Mouse (Mus musculus) cerebellum, adult 8-10 months (tissue): Measurements from ENCODE around the gene Muc5b.

ENCODE experiments used
- DNase-seq: peaks from one replicate; pipeline ENCODE4 v3.0.0; 2022

Muc5b gene

GRCm38 (mm10) chr7:141902791-141903190 is 63.9 kb downstream of the Muc5b start:
- no peak for DNase-seq

DNA sequence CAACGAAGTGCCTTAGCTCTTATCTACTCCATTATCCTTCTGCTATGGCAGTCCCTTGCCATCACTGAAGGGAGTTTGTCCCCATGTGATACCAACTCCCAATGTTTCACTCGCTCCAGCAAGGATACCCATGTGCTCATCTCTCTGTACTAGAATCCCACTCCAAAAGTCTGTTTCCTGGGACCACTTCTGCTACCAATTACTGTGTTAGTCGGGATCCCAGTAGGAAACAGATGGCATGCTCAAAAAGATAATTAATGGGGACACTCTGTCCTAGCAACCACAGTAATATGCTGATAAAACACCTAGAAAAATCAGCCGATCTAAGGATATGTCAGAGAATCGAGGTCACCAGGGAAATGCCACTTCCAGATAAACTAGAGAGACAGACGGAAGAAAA is 69.7 kb downstream of the Muc5b start:
- no peak for DNase-seq

DNA sequence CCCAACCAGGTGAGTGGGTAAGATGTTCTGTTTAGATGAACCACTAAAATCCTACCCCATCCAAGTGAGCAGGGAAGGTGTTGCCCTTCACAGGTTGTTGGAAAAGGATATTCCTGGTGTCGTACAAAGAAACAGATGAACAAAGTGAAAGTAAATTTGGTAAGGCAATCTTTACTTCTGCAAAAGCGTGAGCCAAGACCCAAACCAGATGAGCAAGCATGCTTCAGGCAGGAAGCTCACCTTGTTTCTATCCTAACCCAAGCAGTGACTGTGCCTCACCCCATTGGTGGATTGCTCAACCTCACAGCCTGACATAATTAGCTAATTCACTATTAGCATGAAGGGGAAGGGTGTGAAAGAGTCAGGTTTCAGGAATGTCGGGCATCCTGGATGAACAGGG is 72.4 kb downstream of the Muc5b start:
- no peak for DNase-seq

GRCm38 (mm10) chr7:141918407-141918806 is 79.5 kb downstream of the Muc5b start, which contains the start of gene Tollip:
TSS of gene Tollip (minus strand) at chr7:141918507.
- no peak for DNase-seq
